Comparison of ENCODE assay signal across 9 mouse cellular contexts in genomic region chr1:37678327-37679123, GRCm38 (mm10). TPM values are rescaled to one million over a fixed set of nuclear protein-coding genes. Genes with fewer than 3 reads are reported as not detected.
DNase-seq lines count a peak whose midpoint lies in the region; ATAC-seq and TF ChIP-seq lines count a peak whose summit lies in the region.
"Had no signal": no experiment of that assay in that cellular context is flagged by ENCODE, and none has a peak within 500 bp of the region (broad histone marks: within the 10 kb centered on the region; RNA-seq: fewer than 3 reads in every experiment).

No protein-coding gene starts in this region.

- no peaks in the 10 kb centered on the region for H3K79me3 ChIP-seq in C2C12 (ENCODE audit: low read depth)

- TF ChIP-seq POLR2A in cortical plate, adult 2 months (IDR thresholded peaks at IDR 0.05; ENCODE audit: extremely low read depth, insufficient read depth, low read length): no peak

- H3ac ChIP-seq in C2C12 (ENCODE audit: control insufficient read depth, insufficient read length, low read depth): no peak overlapping the region

- no peak for ATAC-seq in liver, embryonic 14.5 days (ENCODE audit: insufficient read depth)

- H3K79me2 ChIP-seq in C2C12 (ENCODE audit: control insufficient read depth, insufficient read depth): no peaks in the 10 kb centered on the region

- DNase-seq in adipocyte (ENCODE audit: low spot score): peak; percentile 73
- DNase-seq in gastrocnemius, postnatal 25 days: peak; percentile 32
- DNase-seq in kidney, postnatal 25 days: peak; percentile 80 to 86
- peak in 2 of 3 experiments; percentile 26 to 40 for DNase-seq in liver, embryonic 14.5 days (ENCODE audit: low read depth in 3 of 3, low spot score in 3 of 3)
- DNase-seq in retina, embryonic 14.5 days (ENCODE audit: low spot score): peak; percentile 89
- peak; percentile 88 for DNase-seq in thymus, postnatal 14 days

- H3K27ac ChIP-seq in cortical plate, adult 2 months (ENCODE audit: insufficient read depth, low read length): peak overlapping the region; percentile 73; the same call in 1 of the 2 replicates
- H3K27ac ChIP-seq in liver, embryonic 14.5 days: no peak overlapping the region
- H3K27ac ChIP-seq: lung, embryonic 15.5 days had no signal

- H3K9ac ChIP-seq in liver, embryonic 14.5 days (replicated peaks): no peak overlapping the region
- H3K9ac ChIP-seq: lung, embryonic 15.5 days had no signal

- H3K4me2 ChIP-seq in liver, embryonic 14.5 days (ENCODE audit: low read depth): no peak overlapping the region
- H3K4me2 ChIP-seq: lung, embryonic 15.5 days had no signal

- TF ChIP-seq CTCF in C2C12 (IDR thresholded peaks at IDR 0.05; ENCODE audit: control insufficient read depth, insufficient read depth, insufficient read length): peak; percentile 70
- TF ChIP-seq CTCF in cortical plate, adult 2 months (IDR thresholded peaks at IDR 0.05; ENCODE audit: extremely low read depth, insufficient read depth, low read length): peak; percentile 86
- peak; percentile 94 for TF ChIP-seq CTCF in liver, embryonic 14.5 days (IDR thresholded peaks at IDR 0.05; ENCODE audit: low read depth)

- H3K9me3 ChIP-seq in liver, embryonic 14.5 days (ENCODE audit: control insufficient read depth, low read length): no peaks in the 10 kb centered on the region
- H3K9me3 ChIP-seq: lung, embryonic 15.5 days had no signal

- 62% methylated on average over 9 of the region's 9 CpGs for WGBS in liver, embryonic 14.5 days (ENCODE audit: insufficient replicate concordance)

- no peak for TF ChIP-seq EP300 in liver, embryonic 14.5 days (IDR thresholded peaks at IDR 0.05; ENCODE audit: low read depth)

- H3K4me1 ChIP-seq in cortical plate, adult 2 months (ENCODE audit: control insufficient read depth, insufficient read depth, low read length): peaks cover 23% of the 10 kb centered on the region
- H3K4me1 ChIP-seq in liver, embryonic 14.5 days (replicated peaks; ENCODE audit: control insufficient read depth in 2 of 2, insufficient read depth in 2 of 2, low read length in 1 of 2): no peaks in the 10 kb centered on the region
- H3K4me1 ChIP-seq: lung, embryonic 15.5 days had no signal

- H3K4me3 ChIP-seq in C2C12 (ENCODE audit: insufficient read depth, poor library complexity, severe bottlenecking): no peak overlapping the region
- no peak overlapping the region for H3K4me3 ChIP-seq in cortical plate, adult 2 months (ENCODE audit: insufficient read depth, low read length)
- H3K4me3 ChIP-seq in liver, embryonic 14.5 days (ENCODE audit: insufficient read depth in 1 of 2, low read depth in 2 of 2, low read length in 2 of 2): no peak overlapping the region
- H3K4me3 ChIP-seq: lung, embryonic 15.5 days had no signal

- H3K36me3 ChIP-seq in C2C12 (ENCODE audit: control insufficient read depth, insufficient read depth): no peaks in the 10 kb centered on the region
- H3K36me3 ChIP-seq in liver, embryonic 14.5 days (replicated peaks; ENCODE audit: control insufficient read depth, insufficient read depth, low read depth): no peaks in the 10 kb centered on the region
- H3K36me3 ChIP-seq: lung, embryonic 15.5 days had no signal

- H3K27me3 ChIP-seq in C2C12 (ENCODE audit: control insufficient read depth, insufficient read depth, insufficient read length): no peaks in the 10 kb centered on the region
- no peaks in the 10 kb centered on the region for H3K27me3 ChIP-seq in liver, embryonic 14.5 days (ENCODE audit: control insufficient read depth, insufficient read depth, low read length)
- H3K27me3 ChIP-seq: lung, embryonic 15.5 days had no signal

TF ChIP-seq in C2C12, 6 proteins besides CTCF, POLR2A, EP300 and RAD21:
- no peak for TF ChIP-seq USF1 (IDR thresholded peaks at IDR 0.05; ENCODE audit: low read depth)
- TF ChIP-seq CEBPB (IDR thresholded peaks at IDR 0.05; ENCODE audit: low read depth): no peak
- TF ChIP-seq MYOG (IDR thresholded peaks at IDR 0.05; ENCODE audit: control insufficient read depth, extremely low read depth, insufficient read length): no peak
- TF ChIP-seq FOSL1 (IDR thresholded peaks at IDR 0.05; ENCODE audit: insufficient read depth, low read length, poor library complexity, severe bottlenecking): no peak
- no peak for TF ChIP-seq MYOD1 (IDR thresholded peaks at IDR 0.05; ENCODE audit: control insufficient read depth, insufficient read length, low read depth)
- no peak for TF ChIP-seq MAX (IDR thresholded peaks at IDR 0.05)

RNA-seq across cellular contexts. Expression of gene 2010300C02Rik, which starts 41.4 kb away (rescaled TPM):
- polyA plus RNA-seq in C2C12 (2012; fragmentation: generic; extraction: Trizol): not detected
- 142 and 171 TPM in 2 replicates for polyA plus RNA-seq in cortical plate, adult 2 months (2012; rRNA removed)
- total RNA-seq in gastrocnemius, postnatal 25 days (2021): under 1 TPM; 0.13 to 0.24 TPM
- polyA plus RNA-seq in liver, embryonic 14.5 days (2012; rRNA removed): 0.09 and 0.12 TPM in 2 replicates
- polyA plus RNA-seq in liver, embryonic 14.5 days (2014; fragmentation: Nextera tagmentation; extraction: Ambion mirVana): 0.15 TPM in 1 of 2 replicates, not detected in the other

Comparison
In these comparisons a context has a peak if more than half of its experiments do, and no peak if none do; other contexts are left out.
1. DNase-seq: peak in every context shown above with its lines; median percentile 89 in retina, embryonic 14.5 days; 88 in thymus, postnatal 14 days; 83 in kidney, postnatal 25 days; 73 in adipocyte; 33 in liver, embryonic 14.5 days; 32 in gastrocnemius, postnatal 25 days.
2. RNA of gene 2010300C02Rik, which starts 41.4 kb away (polyA plus RNA-seq): 142 to 171 TPM in cortical plate, adult 2 months; 0.09 to 0.15 TPM in liver, embryonic 14.5 days and not detected in C2C12 (single experiment); every median in the first group is over 100 times any median in the second.
3. Peak in every context shown above with its lines, with median percentiles within 50 percentile points of each other: CTCF ChIP-seq.